ENCODE assay signal across 13 mouse cellular contexts in the genomic region with DNA sequence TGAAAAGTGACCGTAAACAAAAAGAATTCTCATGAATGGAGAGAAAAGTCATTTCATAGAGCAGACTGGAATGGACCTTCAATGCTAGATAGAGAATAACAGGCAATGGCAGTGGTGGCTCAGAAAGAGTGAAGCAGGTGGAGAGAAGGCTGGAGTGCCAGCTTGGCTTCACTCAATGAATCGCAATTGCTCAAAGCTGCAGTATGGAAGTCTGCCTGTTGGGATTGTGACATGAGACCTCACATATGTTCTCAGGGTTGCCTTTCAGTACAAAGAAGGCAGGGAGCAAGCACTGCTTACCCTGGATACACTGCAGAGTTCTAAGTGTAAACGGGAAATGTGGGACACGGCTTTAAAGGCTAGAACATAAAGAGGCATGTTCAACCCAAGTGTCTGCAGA.
"Had no signal": no experiment of that assay in that cellular context is flagged by ENCODE, and none has a peak within 500 bp of the region (broad histone marks: within the 10 kb centered on the region; RNA-seq: fewer than 3 reads in every experiment).

No protein-coding gene starts in this region.

- H3K27ac ChIP-seq: kidney, postnatal 0 days; limb, embryonic 15.5 days; liver, embryonic 12.5 days; midbrain, embryonic 10.5 days; midbrain, embryonic 15.5 days; neural tube, embryonic 13.5 days; stomach, embryonic 15.5 days had no signal

- DNase-seq: kidney, adult 9 months; retina, postnatal 1 day; right cerebral cortex, postnatal 4 days; spleen, adult 18-20 months; thymus, adult 2 months; thymus, postnatal 25 days had no signal

- H3K4me3 ChIP-seq: limb, embryonic 15.5 days; liver, embryonic 12.5 days; midbrain, embryonic 10.5 days; midbrain, embryonic 15.5 days; neural tube, embryonic 13.5 days; stomach, embryonic 15.5 days had no signal
